Mouse (Mus musculus) large intestine, adult 2 months (tissue): ENCODE data around the gene Ddx52. TPM values are rescaled to one million over a fixed set of nuclear protein-coding genes. Genes with fewer than 3 reads are reported as not detected.

Experiments
- DNase-seq: peaks from one replicate; pipeline ENCODE4 v3.0.0-alpha.2; 2012; ENCODE audit warnings: low read depth, low spot score
- WGBS: fragments of 180-500 bp; shearing (Covaris S2); methylation state at CpG from one replicate; pipeline ENCODE4 v1.1.7; 2018; 5-methylcytosine and 5-hydroxymethylcytosine counted together
- polyA plus RNA-seq: library from polyadenylated mRNA; depleted of rRNA; stranded (reverse); fragments of >200 nt; gene quantifications from 2 replicates; pipeline ENCODE4 v1.2.3, GENCODE M21; 2012; rRNA removed

Gene Ddx52
- polyA plus RNA-seq, 1 experiment, result 4.2 TPM

DNA sequence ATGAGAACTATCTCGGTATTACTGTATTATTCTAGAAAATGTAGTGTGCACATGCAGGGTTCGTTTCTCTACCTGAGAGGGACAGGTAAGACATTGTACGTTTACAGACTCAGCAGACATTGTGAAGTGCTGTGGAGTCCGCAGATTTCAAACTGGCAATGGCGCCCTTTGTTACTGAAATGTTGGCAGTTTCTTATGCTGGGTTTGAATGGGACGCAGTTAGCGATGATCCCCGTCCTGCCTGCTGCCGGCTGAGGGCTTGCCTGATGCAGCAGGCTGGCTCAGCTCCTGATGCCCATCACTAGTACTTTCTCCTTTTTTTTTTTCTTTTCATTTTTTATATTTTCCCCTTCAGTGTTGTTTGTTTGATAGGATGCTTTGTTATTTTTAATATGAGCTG is 68.5 kb downstream of the Ddx52 start:
- no peak for DNase-seq
- 90% methylated on average over 9 of the region's 9 CpGs for WGBS

DNA sequence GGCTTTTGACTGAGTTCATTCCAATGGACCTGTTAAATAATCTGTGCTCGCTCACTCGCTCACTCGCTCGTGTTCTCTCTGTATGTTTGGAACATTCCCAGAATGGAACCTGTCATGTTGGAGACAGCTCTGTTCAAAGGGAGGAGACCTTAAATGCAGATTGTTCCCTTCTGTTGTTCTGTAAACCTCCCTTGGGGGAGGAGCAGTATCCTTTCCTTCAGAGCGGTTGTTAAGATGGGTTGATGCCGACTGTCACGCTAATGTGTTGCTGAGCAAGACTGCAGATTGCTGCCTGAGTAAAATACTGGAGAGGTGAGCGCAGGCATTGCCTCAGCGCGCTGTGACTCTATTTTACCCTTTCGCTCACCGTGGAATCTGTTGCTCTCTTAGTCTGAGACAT is 69.2 kb downstream of the Ddx52 start:
- WGBS, result 77% methylated on average over 12 of the region's 12 CpGs

DNA sequence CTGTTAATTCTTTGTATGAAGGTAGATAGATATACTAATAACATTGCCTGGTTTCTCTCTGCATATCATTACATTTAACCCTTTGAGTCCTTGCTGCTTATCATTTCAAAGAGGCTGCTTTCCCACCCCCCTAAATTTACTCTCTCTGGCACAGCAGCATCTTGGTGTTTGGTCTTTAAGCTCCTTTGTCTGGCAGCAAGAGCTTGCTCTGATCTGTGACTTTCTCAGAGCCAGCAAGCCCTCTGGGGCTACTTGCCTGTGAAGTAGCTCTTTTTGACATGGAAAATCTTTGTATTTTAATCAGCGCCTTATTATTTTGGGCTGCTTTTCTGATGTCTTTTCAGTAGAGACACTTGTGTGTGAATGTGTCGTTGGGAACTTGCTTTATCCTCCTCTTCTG is 69.7 kb downstream of the Ddx52 start:
- no peak for DNase-seq
- WGBS, result 81% methylated on average over 2 of the region's 2 CpGs

More for the DNA sequence above, 69.2 kb downstream of the Ddx52 start:
- no peak for DNase-seq

Other genes starting within 250 kb of the Ddx52 start
- gene Wfdc17, start 238.1 kb upstream of the Ddx52 start, polyA plus RNA-seq, result 3.3 and 5.8 TPM in 2 replicates
- gene Wfdc18, start 233.0 kb upstream of the Ddx52 start, polyA plus RNA-seq, result not detected in 2 replicates
- 0.86 and 2.0 TPM in 2 replicates for gene Wfdc21, start 195.1 kb upstream of the Ddx52 start, polyA plus RNA-seq
- 12.1 and 24.6 TPM in 2 replicates for gene Heatr6, start 188.4 kb upstream of the Ddx52 start, polyA plus RNA-seq
- gene Hnf1b, start 92.0 kb upstream of the Ddx52 start, polyA plus RNA-seq, result 14.4 and 17.7 TPM in 2 replicates
- gene Synrg, start 22.4 kb downstream of the Ddx52 start, polyA plus RNA-seq, result 10.5 and 18.6 TPM in 2 replicates
- 4.7 and 6.7 TPM in 2 replicates for gene Dusp14, start 127.2 kb downstream of the Ddx52 start, polyA plus RNA-seq
- 4.0 and 4.4 TPM in 2 replicates for gene Tada2a, start 187.5 kb downstream of the Ddx52 start, polyA plus RNA-seq
- gene Acaca, start 187.6 kb downstream of the Ddx52 start, polyA plus RNA-seq, result 7.8 and 15.9 TPM in 2 replicates
- gene Gm11437, start 225.4 kb downstream of the Ddx52 start, polyA plus RNA-seq, result 10.4 and 24.1 TPM in 2 replicates